Mouse (Mus musculus): ENCODE results near the gene Hipk1. TPM values are rescaled to one million over a fixed set of nuclear protein-coding genes. Genes with fewer than 3 reads are reported as not detected.

Hipk1 gene
- polyA plus RNA-seq, 1 experiment = 15.6 TPM

- no peaks in the 10 kb centered on the region for H3K79me3 ChIP-seq (ENCODE audit: low read depth)
Measured at GRCm38 (mm10) chr3:103726642-103727041, 64.7 kb downstream of the Hipk1 start.

GRCm38 (mm10) chr3:103724137-103724536, 67.2 kb downstream of the Hipk1 start:
- Histone ChIP-seq H3K27me3 (ENCODE audit: control insufficient read depth, insufficient read depth, insufficient read length) (no peaks in the 10 kb centered on the region), H3K36me3 (ENCODE audit: control insufficient read depth, insufficient read depth) (no peaks in the 10 kb centered on the region), H3K79me2 (ENCODE audit: control insufficient read depth, insufficient read depth) (no peaks in the 10 kb centered on the region), H3K4me3 (ENCODE audit: insufficient read depth, poor library complexity, severe bottlenecking) (no peak overlapping the region), H3K79me3 (ENCODE audit: low read depth) (no peaks in the 10 kb centered on the region), H3ac (ENCODE audit: control insufficient read depth, insufficient read length, low read depth) (no peak overlapping the region)
- no peak for TF ChIP-seq MYOD1 (IDR thresholded peaks at IDR 0.05; ENCODE audit: control insufficient read depth, insufficient read length, low read depth)
- TF ChIP-seq FOSL1 (IDR thresholded peaks at IDR 0.05; ENCODE audit: insufficient read depth, low read length, poor library complexity, severe bottlenecking) = no peak
- TF ChIP-seq MAX (IDR thresholded peaks at IDR 0.05) = no peak
- TF ChIP-seq CEBPB (IDR thresholded peaks at IDR 0.05; ENCODE audit: low read depth) = no peak
- no peak for TF ChIP-seq MYOG (IDR thresholded peaks at IDR 0.05; ENCODE audit: control insufficient read depth, extremely low read depth, insufficient read length)
- TF ChIP-seq USF1 (IDR thresholded peaks at IDR 0.05; ENCODE audit: low read depth) = no peak
- TF ChIP-seq CTCF (IDR thresholded peaks at IDR 0.05; ENCODE audit: control insufficient read depth, insufficient read depth, insufficient read length) = no peak

More at GRCm38 (mm10) chr3:103726642-103727041, 64.7 kb downstream of the Hipk1 start:
- H3K36me3 ChIP-seq (ENCODE audit: control insufficient read depth, insufficient read depth) = no peaks in the 10 kb centered on the region
- TF ChIP-seq MAX (IDR thresholded peaks at IDR 0.05) (no peak), USF1 (IDR thresholded peaks at IDR 0.05; ENCODE audit: low read depth) (no peak), MYOD1 (IDR thresholded peaks at IDR 0.05; ENCODE audit: control insufficient read depth, insufficient read length, low read depth) (peak; percentile 68), CTCF (IDR thresholded peaks at IDR 0.05; ENCODE audit: control insufficient read depth, insufficient read depth, insufficient read length) (no peak), MYOG (IDR thresholded peaks at IDR 0.05; ENCODE audit: control insufficient read depth, extremely low read depth, insufficient read length) (no peak)
- no peaks in the 10 kb centered on the region for H3K27me3 ChIP-seq (ENCODE audit: control insufficient read depth, insufficient read depth, insufficient read length)
- H3K79me2 ChIP-seq (ENCODE audit: control insufficient read depth, insufficient read depth) = no peaks in the 10 kb centered on the region
- H3K4me3 ChIP-seq (ENCODE audit: insufficient read depth, poor library complexity, severe bottlenecking) = no peak overlapping the region
- no peak overlapping the region for H3ac ChIP-seq (ENCODE audit: control insufficient read depth, insufficient read length, low read depth)

- TF ChIP-seq MYOG (IDR thresholded peaks at IDR 0.05; ENCODE audit: control insufficient read depth, extremely low read depth, insufficient read length) (no peak), CEBPB (IDR thresholded peaks at IDR 0.05; ENCODE audit: low read depth) (no peak), MAX (IDR thresholded peaks at IDR 0.05) (no peak), FOSL1 (IDR thresholded peaks at IDR 0.05; ENCODE audit: insufficient read depth, low read length, poor library complexity, severe bottlenecking) (no peak), CTCF (IDR thresholded peaks at IDR 0.05; ENCODE audit: control insufficient read depth, insufficient read depth, insufficient read length) (no peak), USF1 (IDR thresholded peaks at IDR 0.05; ENCODE audit: low read depth) (no peak), MYOD1 (IDR thresholded peaks at IDR 0.05; ENCODE audit: control insufficient read depth, insufficient read length, low read depth) (no peak)
Measured at GRCm38 (mm10) chr3:103718728-103719127, 72.6 kb downstream of the Hipk1 start.

GRCm38 (mm10) chr3:103716774-103717760, 74.3 kb downstream of the Hipk1 start:
- no peak overlapping the region for H3K4me3 ChIP-seq (ENCODE audit: insufficient read depth, poor library complexity, severe bottlenecking)
- no peaks in the 10 kb centered on the region for H3K79me2 ChIP-seq (ENCODE audit: control insufficient read depth, insufficient read depth)
- H3ac ChIP-seq (ENCODE audit: control insufficient read depth, insufficient read length, low read depth) = no peak overlapping the region
- no peaks in the 10 kb centered on the region for H3K27me3 ChIP-seq (ENCODE audit: control insufficient read depth, insufficient read depth, insufficient read length)
- H3K36me3 ChIP-seq (ENCODE audit: control insufficient read depth, insufficient read depth) = no peaks in the 10 kb centered on the region
- no peaks in the 10 kb centered on the region for H3K79me3 ChIP-seq (ENCODE audit: low read depth)
- TF ChIP-seq MYOG (IDR thresholded peaks at IDR 0.05; ENCODE audit: control insufficient read depth, extremely low read depth, insufficient read length) = no peak
- TF ChIP-seq MAX (IDR thresholded peaks at IDR 0.05) = no peak
- no peak for TF ChIP-seq USF1 (IDR thresholded peaks at IDR 0.05; ENCODE audit: low read depth)
- no peak for TF ChIP-seq MYOD1 (IDR thresholded peaks at IDR 0.05; ENCODE audit: control insufficient read depth, insufficient read length, low read depth)
- no peak for TF ChIP-seq FOSL1 (IDR thresholded peaks at IDR 0.05; ENCODE audit: insufficient read depth, low read length, poor library complexity, severe bottlenecking)
- TF ChIP-seq CEBPB (IDR thresholded peaks at IDR 0.05; ENCODE audit: low read depth) = peak; percentile 54
- TF ChIP-seq CTCF (IDR thresholded peaks at IDR 0.05; ENCODE audit: control insufficient read depth, insufficient read depth, insufficient read length) = no peak

More at GRCm38 (mm10) chr3:103718728-103719127, 72.6 kb downstream of the Hipk1 start:
- H3ac ChIP-seq (ENCODE audit: control insufficient read depth, insufficient read length, low read depth) = no peak overlapping the region
- H3K79me2 ChIP-seq (ENCODE audit: control insufficient read depth, insufficient read depth) = no peaks in the 10 kb centered on the region
- no peaks in the 10 kb centered on the region for H3K36me3 ChIP-seq (ENCODE audit: control insufficient read depth, insufficient read depth)
- no peak overlapping the region for H3K4me3 ChIP-seq (ENCODE audit: insufficient read depth, poor library complexity, severe bottlenecking)
- H3K27me3 ChIP-seq (ENCODE audit: control insufficient read depth, insufficient read depth, insufficient read length) = no peaks in the 10 kb centered on the region
- no peaks in the 10 kb centered on the region for H3K79me3 ChIP-seq (ENCODE audit: low read depth)

- Histone ChIP-seq H3K4me3 (ENCODE audit: insufficient read depth, poor library complexity, severe bottlenecking) (no peak overlapping the region), H3K79me2 (ENCODE audit: control insufficient read depth, insufficient read depth) (no peaks in the 10 kb centered on the region), H3ac (ENCODE audit: control insufficient read depth, insufficient read length, low read depth) (no peak overlapping the region), H3K27me3 (ENCODE audit: control insufficient read depth, insufficient read depth, insufficient read length) (no peaks in the 10 kb centered on the region), H3K79me3 (ENCODE audit: low read depth) (no peaks in the 10 kb centered on the region), H3K36me3 (ENCODE audit: control insufficient read depth, insufficient read depth) (no peaks in the 10 kb centered on the region)
- TF ChIP-seq FOSL1 (IDR thresholded peaks at IDR 0.05; ENCODE audit: insufficient read depth, low read length, poor library complexity, severe bottlenecking) (no peak), CTCF (IDR thresholded peaks at IDR 0.05; ENCODE audit: control insufficient read depth, insufficient read depth, insufficient read length) (no peak)
Measured at GRCm38 (mm10) chr3:103715762-103716693, 75.3 kb downstream of the Hipk1 start.
